Mouse (Mus musculus): ENCODE measurements at regions not wholly inside any gene's neighbourhood (a gene's known extent, or its start where the extent isn't known, plus 50 kb on each side); places are given as distances from the start of the nearest gene placed in this dataset.

DNA sequence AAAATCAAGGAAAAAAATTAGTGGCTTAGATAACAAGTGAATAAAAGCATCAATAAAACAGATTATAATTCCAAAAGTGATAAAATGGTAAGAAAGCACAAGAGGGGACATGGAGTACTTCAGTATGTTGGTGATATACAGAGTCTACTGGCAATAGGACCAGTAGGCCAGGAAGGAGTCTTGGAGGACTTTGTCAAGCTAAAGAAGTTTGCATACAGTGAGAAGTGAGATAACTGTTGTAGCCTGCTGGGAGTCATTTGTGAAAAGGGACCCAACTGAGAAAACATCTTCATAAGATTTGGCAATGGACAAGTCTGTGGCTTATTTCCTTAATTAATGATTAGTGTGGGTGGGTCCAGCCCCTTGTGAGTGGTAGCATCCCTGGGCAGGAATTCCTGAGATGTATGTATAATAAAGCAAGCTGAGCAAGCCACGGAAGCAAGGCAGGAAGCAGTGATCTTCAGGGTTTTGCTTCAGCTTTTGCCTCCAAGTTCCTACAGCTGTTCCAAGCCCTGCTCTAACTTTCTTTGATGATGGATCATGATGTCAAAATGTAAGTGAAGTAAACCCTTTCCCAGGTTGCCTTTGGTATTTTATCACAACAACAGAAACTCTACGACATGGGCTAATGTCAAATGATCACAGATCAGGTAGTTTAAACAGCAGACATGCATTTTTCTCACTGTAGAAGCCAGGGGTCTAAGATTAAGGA, 314.5 kb upstream of the Trib2 start (continued):
- TF ChIP-seq MXI1 (IDR thresholded peaks at IDR 0.05; ENCODE audit: low read depth, low read length): no peak
- no peak for TF ChIP-seq HCFC1 (IDR thresholded peaks at IDR 0.05; ENCODE audit: low read depth, low read length)
- TF ChIP-seq CTCF (IDR thresholded peaks at IDR 0.05 in 2 of 3, conservative IDR thresholded peaks at IDR 0.05 in 1 of 3; ENCODE audit: control insufficient read depth in 1 of 3, insufficient read depth in 1 of 3, low read depth in 2 of 3, low read length in 3 of 3, poor library complexity in 1 of 3, severe bottlenecking in 1 of 3): no peak
- TF ChIP-seq SMC3 (IDR thresholded peaks at IDR 0.05; ENCODE audit: low read depth, low read length): no peak
- no peak for TF ChIP-seq RAD21 (IDR thresholded peaks at IDR 0.05; ENCODE audit: low read depth, low read length)
- no peak; the same call in 1 of the 2 replicates for TF ChIP-seq ZMIZ1 (IDR thresholded peaks at IDR 0.05; ENCODE audit: low read depth, low read length)
- TF ChIP-seq MAFK (IDR thresholded peaks at IDR 0.05; ENCODE audit: borderline replicate concordance, low read depth, low read length): no peak
- TF ChIP-seq MAX (IDR thresholded peaks at IDR 0.05; ENCODE audit: low read length): no peak
- no peak for TF ChIP-seq MAZ (IDR thresholded peaks at IDR 0.05; ENCODE audit: low read depth, low read length)
- no peak for TF ChIP-seq ZC3H11A (IDR thresholded peaks at IDR 0.05; ENCODE audit: low read depth, low read length)
- TF ChIP-seq POLR2AphosphoS2 (IDR thresholded peaks at IDR 0.05; ENCODE audit: low read length): no peak
- no peak for TF ChIP-seq ZNF384 (IDR thresholded peaks at IDR 0.05; ENCODE audit: low read depth, low read length)
- TF ChIP-seq EP300 (IDR thresholded peaks at IDR 0.05; ENCODE audit: low read depth in 1 of 2, low read length in 2 of 2): no peak; a peak in 1 of 4 replicates
- peak; percentile 45; the same call in 1 of the 2 replicates for TF ChIP-seq NELFE (IDR thresholded peaks at IDR 0.05; ENCODE audit: low read depth, low read length)
- no peak for TF ChIP-seq JUND (IDR thresholded peaks at IDR 0.05; ENCODE audit: low read depth, low read length)

DNA sequence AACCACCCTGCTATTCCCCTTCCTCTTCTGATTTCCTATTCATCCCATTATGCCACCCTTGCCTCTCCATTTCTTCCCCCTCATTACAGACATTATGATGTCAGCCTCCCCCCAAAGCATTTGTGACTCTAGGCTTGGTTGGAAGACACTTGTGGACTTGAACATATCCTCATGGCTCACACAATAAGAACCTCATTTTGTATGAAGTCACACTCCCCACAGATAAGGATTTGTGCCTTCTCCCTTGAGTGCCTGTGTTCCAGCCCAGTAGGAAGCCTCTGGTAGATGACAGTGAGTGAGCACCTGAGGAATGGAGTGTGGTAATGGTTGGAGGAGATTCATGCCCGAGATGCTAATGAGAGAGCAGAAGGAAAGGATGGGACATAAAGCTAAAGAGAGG, 313.9 kb upstream of the Trib2 start:
- Histone ChIP-seq H3K27ac (ENCODE audit: control insufficient read depth, low read depth, low read length) (peak overlapping the region; percentile 99), H3K79me2 (ENCODE audit: control insufficient read depth, insufficient read depth, low read length, poor library complexity) (no peaks in the 10 kb centered on the region; the same call in 1 of the 2 replicates), H3K4me1 (ENCODE audit: control insufficient read depth in 1 of 2, insufficient read depth in 2 of 2, low read length in 2 of 2) (peaks cover 29 to 41% of the 10 kb centered on the region in 2 experiments), H3K36me3 (ENCODE audit: control insufficient read depth in 1 of 2, insufficient read depth in 2 of 2, low read length in 2 of 2) (peaks cover 0 to 55% of the 10 kb centered on the region in 2 experiments; a peak in 2 of 4 replicates), H3K27me3 (ENCODE audit: control insufficient read depth in 1 of 2, insufficient read depth in 2 of 2, low read length in 2 of 2) (no peaks in the 10 kb centered on the region), H3K9ac (ENCODE audit: control insufficient read depth, low read depth, low read length, poor library complexity, severe bottlenecking) (peak overlapping the region; percentile 57), H3K4me3 (ENCODE audit: control insufficient read depth in 1 of 2, insufficient read depth in 1 of 2, low read depth in 2 of 2, low read length in 2 of 2) (no peak overlapping the region), H3K9me3 (replicated peaks; ENCODE audit: insufficient read depth, low read length) (no peaks in the 10 kb centered on the region)
- peak; percentile 51 for DNase-seq (ENCODE audit: low read depth, low spot score)
- TF ChIP-seq ZNF384 (IDR thresholded peaks at IDR 0.05; ENCODE audit: low read depth, low read length): peak; percentile 81
- no peak for TF ChIP-seq GABPA (IDR thresholded peaks at IDR 0.05; ENCODE audit: low read depth, low read length)
- TF ChIP-seq CHD1 (IDR thresholded peaks at IDR 0.05; ENCODE audit: low read depth, low read length): 0 out of 2 replicates have a peak, but pooled peaks have one; percentile 12
- TF ChIP-seq TAL1 (IDR thresholded peaks at IDR 0.05; ENCODE audit: low read length): no peak
- TF ChIP-seq GATA1 (IDR thresholded peaks at IDR 0.05; ENCODE audit: low read depth, low read length): peak; percentile 44; the same call in 1 of the 2 replicates
- TF ChIP-seq MEF2A (IDR thresholded peaks at IDR 0.05; ENCODE audit: extremely low read depth, insufficient replicate concordance, low read depth, low read length, poor library complexity, severe bottlenecking): no peak
- TF ChIP-seq POLR2AphosphoS5 (IDR thresholded peaks at IDR 0.05; ENCODE audit: borderline replicate concordance, low read depth, low read length): no peak
- no peak for TF ChIP-seq MAZ (IDR thresholded peaks at IDR 0.05; ENCODE audit: low read depth, low read length)
- TF ChIP-seq POLR2AphosphoS2 (IDR thresholded peaks at IDR 0.05; ENCODE audit: low read length): no peak
- no peak for TF ChIP-seq MAFK (IDR thresholded peaks at IDR 0.05; ENCODE audit: borderline replicate concordance, low read depth, low read length)
- TF ChIP-seq MXI1 (IDR thresholded peaks at IDR 0.05; ENCODE audit: low read depth, low read length): 0 out of 2 replicates have a peak, but pooled peaks have one; percentile 24
- TF ChIP-seq E2F4 (IDR thresholded peaks at IDR 0.05; ENCODE audit: borderline replicate concordance, low read depth, low read length): no peak
- TF ChIP-seq MYB (IDR thresholded peaks at IDR 0.05; ENCODE audit: low read depth, low read length): no peak
- no peak for TF ChIP-seq MYC (IDR thresholded peaks at IDR 0.05; ENCODE audit: low read depth, low read length)
- TF ChIP-seq EP300 (IDR thresholded peaks at IDR 0.05; ENCODE audit: low read depth in 1 of 2, low read length in 2 of 2): peak; percentile 9 to 23; a peak in 1 of 4 replicates
- TF ChIP-seq ELF1 (IDR thresholded peaks at IDR 0.05; ENCODE audit: low read depth, low read length): no peak
- no peak for TF ChIP-seq JUND (IDR thresholded peaks at IDR 0.05; ENCODE audit: low read depth, low read length)
- TF ChIP-seq RAD21 (IDR thresholded peaks at IDR 0.05; ENCODE audit: low read depth, low read length): no peak
- TF ChIP-seq ZMIZ1 (IDR thresholded peaks at IDR 0.05; ENCODE audit: low read depth, low read length): no peak
- TF ChIP-seq NRF1 (IDR thresholded peaks at IDR 0.05; ENCODE audit: insufficient read depth, low read depth, low read length, poor library complexity, severe bottlenecking): no peak
- no peak for TF ChIP-seq CHD2 (IDR thresholded peaks at IDR 0.05; ENCODE audit: low read length)

All from MEL (cell line).